Mouse (Mus musculus): Measurements from ENCODE around the gene Eif3f. TPM values are rescaled to one million over a fixed set of nuclear protein-coding genes. Genes with fewer than 3 reads are reported as not detected.

Gene Eif3f
- total RNA-seq, 4 experiments from 2014 or later = 81.4 to 89.7 (median 83.2) TPM

GRCm38 (mm10) chr7:108966742-108967362, 32.6 kb downstream of the Eif3f start:
- DNase-seq (ENCODE audit: low spot score) = peak; percentile 22

- DNase-seq (ENCODE audit: low spot score) = no peak
Measured at GRCm38 (mm10) chr7:108968201-108968600, 34.0 kb downstream of the Eif3f start.

- DNase-seq (ENCODE audit: low spot score) = no peak
Measured at GRCm38 (mm10) chr7:108972273-108972672, 38.1 kb downstream of the Eif3f start.

GRCm38 (mm10) chr7:108985934-108986708, 51.9 kb downstream of the Eif3f start:
- DNase-seq (ENCODE audit: low spot score) = no peak

- DNase-seq (ENCODE audit: low spot score) = no peak
Measured at GRCm38 (mm10) chr7:108991207-108991606, 57.0 kb downstream of the Eif3f start.

Other genes starting within 250 kb of the Eif3f start
- gene Olfr512, start 221.1 kb upstream of the Eif3f start, total RNA-seq (2022) = not detected
- not detected for gene Olfr513, start 183.4 kb upstream of the Eif3f start, total RNA-seq (2022)
- gene Olfr514, start 108.4 kb upstream of the Eif3f start, total RNA-seq (2022) = not detected
- not detected for gene Olfr516, start 83.9 kb upstream of the Eif3f start, total RNA-seq (2022)
- not detected for gene Olfr517, start 62.0 kb upstream of the Eif3f start, total RNA-seq (2022)
- not detected for gene Olfr518, start 49.4 kb upstream of the Eif3f start, total RNA-seq (2022)
- gene Olfr519, start 40.0 kb upstream of the Eif3f start, total RNA-seq (2022) = not detected
- gene Nlrp10, start 4.2 kb upstream of the Eif3f start, total RNA-seq (2022) = 10 to 100 TPM; 20.3 to 24.5 (median 21.4) TPM
- gene Tub, start 15.9 kb downstream of the Eif3f start, total RNA-seq (2022) = under 1 TPM; 0.08 to 0.28 (median 0.18) TPM
- gene Ric3, start 148.9 kb downstream of the Eif3f start, total RNA-seq (2022) = 1 to 10 TPM; 2.1 to 5.0 (median 2.9) TPM
- gene Lmo1, start 240.8 kb downstream of the Eif3f start, total RNA-seq (2022) = 1 to 10 TPM; 2.1 to 3.7 (median 3.2) TPM